Mouse (Mus musculus): ENCODE measurements at regions not wholly inside any gene's neighbourhood (a gene's known extent, or its start where the extent isn't known, plus 50 kb on each side); places are given as distances from the start of the nearest gene placed in this dataset.
"Not testable (repeated sequence)": the region's sequence is repeated elsewhere in the genome, so short reads cannot be mapped to it uniquely, and the experiment has no call there.

DNA sequence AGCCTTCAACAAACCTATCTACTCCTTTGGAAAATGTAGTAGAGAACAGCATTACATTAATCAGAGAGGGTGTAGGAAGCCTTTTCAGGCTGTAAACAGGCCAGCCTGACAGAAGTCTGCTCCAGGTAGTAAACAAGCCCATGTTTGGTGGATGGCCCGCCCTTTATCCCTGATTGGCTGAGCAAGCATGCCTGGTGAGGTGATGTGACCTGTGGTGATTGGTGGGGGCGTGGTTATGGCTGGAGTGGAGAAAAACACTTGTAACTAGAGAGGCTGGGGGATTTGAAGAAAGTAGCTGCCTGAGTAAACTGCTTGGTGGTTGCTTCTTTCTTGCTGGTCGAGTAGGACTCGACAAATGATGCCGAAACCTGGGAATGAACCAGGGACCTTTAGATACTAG lies 621.3 kb upstream of the Dsel start:
- in situ Hi-C loops (cut with MseI, MboI): not testable (repeated sequence)

DNA sequence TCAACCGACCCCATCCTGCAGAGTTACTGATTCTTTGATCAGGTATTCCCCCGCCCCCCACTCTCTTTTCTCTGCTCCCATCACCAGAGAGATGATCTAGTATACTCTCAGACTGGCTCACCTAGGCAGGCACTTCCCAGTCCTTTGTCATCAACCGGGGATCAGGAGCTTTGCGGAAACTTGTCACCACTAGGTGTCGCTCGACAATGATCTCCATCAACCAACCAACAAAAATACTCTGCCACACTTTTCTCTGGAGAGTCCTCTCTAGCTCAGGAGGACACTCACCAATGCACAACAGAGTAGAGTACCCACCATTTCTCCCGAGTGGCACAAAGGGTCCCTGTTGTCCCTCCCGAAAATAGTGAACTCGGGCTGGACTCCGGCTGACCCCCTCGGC lies 591.3 kb upstream of the Dsel start:
- in situ Hi-C loops (cut with MseI, MboI): loop anchor here in 1 of 2 experiments (10.0 kb wide), 1 partner anchor 71 kb away; no protein-coding TSS in a partner anchor

DNA sequence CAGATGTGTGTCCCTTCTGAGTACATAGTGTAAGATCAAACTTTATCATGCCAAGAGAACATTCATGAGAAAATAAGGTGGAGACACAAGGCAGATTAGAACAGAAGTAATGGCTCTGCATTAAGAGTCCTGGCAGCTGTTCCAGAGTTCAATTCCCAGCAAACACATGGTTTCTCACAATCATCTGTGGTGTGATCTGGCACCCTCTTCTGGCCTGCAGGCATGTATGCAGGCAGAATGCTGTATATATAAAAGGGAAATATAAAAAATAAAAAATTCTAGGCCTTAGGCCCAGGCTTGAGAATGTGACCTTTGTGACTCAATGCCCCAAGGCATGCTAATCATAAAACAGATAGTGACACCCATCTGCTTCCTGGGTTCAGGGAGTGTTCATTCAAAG lies 587.7 kb upstream of the Dsel start:
- in situ Hi-C loops (cut with MseI, MboI): loop anchor here (5.0 to 10.0 kb wide), 2 partner anchors 60 to 68 kb away; no protein-coding TSS in a partner anchor

DNA sequence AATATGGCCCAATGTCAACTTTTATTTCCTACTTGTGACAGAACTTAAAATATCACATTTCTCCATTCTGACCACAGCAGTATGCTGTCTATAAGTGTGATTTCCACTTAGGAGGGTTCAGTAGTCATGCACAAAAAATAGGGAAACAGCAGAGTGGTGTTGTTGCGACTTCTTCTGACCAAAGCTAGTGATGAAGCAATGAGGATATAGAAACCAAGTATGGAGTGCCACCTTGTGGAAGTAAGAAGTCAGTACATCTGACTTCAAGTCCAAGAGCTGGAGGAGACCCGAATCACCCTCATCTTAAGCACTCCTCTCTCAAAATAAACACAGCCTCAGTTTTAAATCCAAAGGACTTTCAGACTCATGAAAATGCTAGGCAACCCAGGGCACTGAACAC lies 586.9 kb upstream of the Dsel start:
- in situ Hi-C loops (cut with MseI, MboI): loop anchor here (5.0 to 10.0 kb wide), 2 partner anchors 59 to 67 kb away; no protein-coding TSS in a partner anchor

DNA sequence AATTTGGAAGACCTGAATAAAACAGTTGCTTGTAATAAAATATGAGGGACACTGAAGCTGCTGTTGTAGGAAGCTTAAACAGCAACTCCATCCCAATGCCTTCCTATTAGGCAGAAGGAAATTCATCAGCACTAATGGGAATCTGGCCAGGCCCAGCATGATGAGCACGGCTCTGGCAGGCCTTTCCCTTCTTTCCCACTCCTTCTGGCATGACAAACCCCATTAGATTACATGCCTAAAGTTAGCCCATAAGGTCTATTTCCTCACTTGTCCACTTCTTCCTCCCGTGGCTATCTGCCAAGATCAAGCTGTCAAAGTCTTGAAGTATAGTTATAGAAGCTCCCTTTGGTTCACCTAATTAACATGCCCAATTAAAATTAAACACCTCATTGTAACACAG lies 574.4 kb upstream of the Dsel start:
- in situ Hi-C loops (cut with MseI, MboI): no loop called here

DNA sequence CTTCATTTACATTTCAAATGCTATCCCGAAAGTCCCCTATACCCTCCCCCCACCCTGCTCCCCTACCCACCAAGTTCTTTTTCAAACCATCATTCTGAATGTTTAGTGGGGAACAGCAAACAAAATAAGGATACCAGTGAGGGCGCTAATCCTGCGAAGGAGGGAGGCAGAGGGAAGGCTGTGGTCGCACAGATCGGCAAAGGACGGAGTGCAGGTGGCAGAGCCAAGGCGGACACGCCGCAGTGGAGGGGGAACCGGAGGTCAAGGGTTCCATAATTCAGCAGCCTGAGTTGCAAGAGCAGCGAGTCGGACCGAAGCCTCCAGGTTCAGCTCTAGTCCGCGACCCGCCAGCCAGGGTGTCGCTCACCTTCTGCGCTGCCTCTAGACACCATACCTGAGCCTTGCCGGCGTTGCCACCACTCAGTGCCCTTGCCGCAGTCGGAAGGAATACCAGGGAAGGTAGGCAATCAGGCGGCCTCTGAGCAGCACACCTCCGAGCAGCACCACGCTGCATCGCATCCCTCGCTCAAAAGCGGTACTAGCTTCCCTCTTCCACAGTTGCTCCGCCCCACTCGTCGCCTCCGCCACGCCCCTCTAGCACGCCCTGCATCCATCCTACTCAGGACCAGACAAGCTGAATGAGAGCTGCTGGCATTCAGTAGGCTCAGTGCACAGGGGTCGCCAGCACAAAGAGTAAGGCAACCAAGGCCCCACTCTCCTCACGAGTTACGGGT lies 551.8 kb upstream of the Dsel start:
- in situ Hi-C loops (cut with MseI, MboI): no loop called here

DNA sequence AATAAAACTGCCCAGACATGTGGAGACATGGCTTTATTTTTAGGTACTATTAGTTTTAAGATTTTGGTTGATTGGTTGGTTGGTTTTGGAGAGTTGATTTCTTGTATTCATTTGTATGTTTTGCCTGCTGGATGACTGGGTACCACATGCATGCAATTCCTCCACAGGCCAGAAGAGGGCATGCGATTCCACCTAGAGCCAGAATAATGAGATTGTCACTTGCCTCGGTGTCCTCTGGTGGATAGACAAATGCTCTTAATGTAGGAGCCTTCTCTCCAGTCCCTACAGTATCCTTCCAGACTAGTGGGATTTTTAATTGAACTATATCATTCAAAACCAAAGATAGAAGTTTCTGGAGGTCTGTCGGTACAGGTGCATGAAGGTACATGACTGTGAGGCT lies 524.1 kb upstream of the Dsel start:
- in situ Hi-C loops (cut with MseI, MboI): loop anchor here (10.0 to 25.0 kb wide), 2 partner anchors 66 to 727 kb away; no protein-coding TSS in a partner anchor

DNA sequence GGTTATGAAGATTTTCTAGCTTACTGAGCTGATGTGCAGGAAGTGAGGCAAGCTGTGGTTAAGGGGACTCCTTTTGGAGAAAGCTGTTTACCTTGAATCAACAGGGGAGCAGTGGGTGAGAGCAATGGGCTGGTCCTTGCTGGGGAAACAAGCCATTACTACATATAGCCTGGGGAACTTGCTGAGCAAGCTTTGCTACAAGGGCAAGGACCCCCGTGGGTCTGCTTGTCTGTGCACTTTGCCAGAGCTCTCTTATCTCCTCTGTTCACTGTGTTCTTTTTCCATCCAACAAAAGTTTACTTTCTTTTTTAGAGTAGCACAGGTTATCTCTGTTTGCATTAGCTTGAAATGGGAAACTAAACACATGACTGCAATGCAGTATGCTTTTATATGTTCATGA lies 519.3 kb upstream of the Dsel start:
- in situ Hi-C loops (cut with MseI, MboI): loop anchor here (10.0 to 25.0 kb wide), 2 partner anchors 71 to 722 kb away; no protein-coding TSS in a partner anchor

DNA sequence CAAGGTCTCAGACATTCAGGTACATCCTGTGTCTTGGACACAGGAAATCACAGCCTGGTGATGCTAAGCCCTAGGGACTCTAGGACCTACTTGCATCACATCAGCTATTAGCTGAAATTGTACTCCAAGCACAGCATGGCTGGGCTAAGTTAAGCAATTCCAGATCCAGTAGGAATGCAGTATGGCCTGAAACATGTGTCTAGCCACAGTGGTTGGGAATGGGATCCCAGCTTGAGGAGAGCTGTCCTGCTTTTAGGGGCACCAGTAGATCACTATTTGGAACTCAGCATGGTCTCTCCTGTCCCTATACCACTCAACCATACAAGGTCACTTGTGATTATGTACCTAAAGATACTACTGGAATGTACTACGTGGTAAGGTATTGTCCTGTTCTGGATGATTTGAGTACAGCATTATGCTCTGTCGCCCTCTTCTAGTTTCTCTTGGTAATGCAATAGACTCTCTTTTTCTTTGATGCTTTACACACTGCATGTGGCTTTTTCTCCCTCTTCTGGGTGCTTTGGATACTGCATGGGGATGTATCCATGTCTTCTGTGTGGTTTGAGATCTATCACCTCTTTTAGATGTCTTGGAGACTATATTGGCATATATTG lies 515.0 kb upstream of the Dsel start:
- in situ Hi-C loops (cut with MseI, MboI): loop anchor here (5.0 to 25.0 kb wide), 3 partner anchors 75 to 717 kb away; partner anchors contain the start of gene Dsel (in 2 of the 2)

DNA sequence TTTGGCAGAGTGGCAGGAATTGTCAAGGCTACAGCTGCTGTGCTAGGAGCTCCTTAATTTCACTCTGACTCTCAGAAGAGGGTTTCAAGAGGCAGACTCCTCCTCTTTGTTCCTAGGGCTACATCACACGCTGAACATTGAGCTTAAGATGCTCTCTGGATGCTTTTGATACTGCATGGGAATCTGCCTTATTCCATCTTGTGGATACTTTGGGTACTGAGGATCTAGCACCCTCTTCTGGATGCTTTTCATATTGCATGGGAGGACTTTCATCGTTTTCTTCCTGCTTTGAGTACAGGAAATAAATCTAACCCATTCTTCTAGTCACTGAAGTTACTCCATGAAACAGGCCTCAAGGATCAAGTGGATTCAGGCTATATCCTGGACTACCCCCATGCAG lies 513.9 kb upstream of the Dsel start:
- in situ Hi-C loops (cut with MseI, MboI): loop anchor here (5.0 to 25.0 kb wide), 2 partner anchors 516 to 716 kb away; partner anchors contain the start of gene Dsel (in 2 of the 2)

DNA sequence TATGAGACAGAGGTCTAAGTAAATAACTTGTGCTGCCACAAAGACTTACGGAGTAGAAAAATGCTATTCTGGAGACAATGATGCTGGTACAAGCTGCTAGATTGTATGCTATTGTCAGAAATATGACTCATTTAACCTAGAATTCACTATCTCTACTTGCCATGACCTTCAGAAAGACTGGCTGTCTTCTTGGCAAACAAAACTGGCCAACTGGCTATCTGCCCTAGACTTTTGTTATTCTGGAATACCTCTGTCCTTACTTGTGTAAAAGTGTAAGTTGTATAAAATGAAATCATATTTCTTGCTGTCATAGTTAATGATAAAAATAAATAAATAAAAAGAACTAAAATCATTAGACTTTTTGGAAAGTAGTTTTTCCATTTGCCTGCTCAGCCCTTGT lies 491.1 kb upstream of the Dsel start:
- in situ Hi-C loops (cut with MseI, MboI): no loop called here

Measured in mouse trophoblast stem cell (cell line).